Mouse (Mus musculus): ENCODE data around the gene Gm18336. TPM values are rescaled to one million over a fixed set of nuclear protein-coding genes. Genes with fewer than 3 reads are reported as not detected.

The Gm18336 gene
- total RNA-seq (2023), result not detected

GRCm38 (mm10) chrX:73398636-73399035, at the start of gene Gm18336:
Gm18336 (minus strand) TSS chrX:73398736.

GRCm38 (mm10) chrX:73435252-73435651, 36.7 kb upstream of the Gm18336 start, which contains the start of gene Trex2:
Trex2 (minus strand) TSS chrX:73435344.

GRCm38 (mm10) chrX:73410880-73411517, 12.5 kb upstream of the Gm18336 start, which contains the start of gene Zfp92:
Zfp92 (plus strand) TSS chrX:73411096.

Other genes with a start within 250 kb of the Gm18336 start
- gene Xlr5b, start 249.9 kb downstream of the Gm18336 start, total RNA-seq (2023), result not detected
- gene DXBay18, start 249.3 kb downstream of the Gm18336 start, total RNA-seq (2023), result 2.3 TPM
- not detected for gene Spin2d, start 221.7 kb downstream of the Gm18336 start, total RNA-seq (2023)
- gene Xlr3b, start 206.5 kb downstream of the Gm18336 start, total RNA-seq (2023), result 22.6 TPM
- 89.3 TPM for gene Xlr4b, start 184.4 kb downstream of the Gm18336 start, total RNA-seq (2023)
- gene F8a, start 170.4 kb downstream of the Gm18336 start, total RNA-seq (2023), result 13.8 TPM
- 51.9 TPM for gene Xlr4c, start 155.6 kb downstream of the Gm18336 start, total RNA-seq (2023)
- gene Xlr3c, start 133.3 kb downstream of the Gm18336 start, total RNA-seq (2023), result not detected
- not detected for gene Xlr5a, start 105.8 kb downstream of the Gm18336 start, total RNA-seq (2023)
- not detected for gene Xlr5c, start 105.8 kb downstream of the Gm18336 start, total RNA-seq (2023)
- gene Gm45015, start 61.9 kb downstream of the Gm18336 start, total RNA-seq (2023), result not detected
- gene Zfp275, start 56.1 kb downstream of the Gm18336 start, total RNA-seq (2023), result 40.1 TPM
- gene Zfp92, start 12.4 kb upstream of the Gm18336 start, total RNA-seq (2023), result not detected
- gene Trex2, start 36.6 kb upstream of the Gm18336 start, total RNA-seq (2023), result not detected
- 22.9 TPM for gene Haus7, start 60.3 kb upstream of the Gm18336 start, total RNA-seq (2023)
- 0.43 TPM for gene Bgn, start 84.9 kb upstream of the Gm18336 start, total RNA-seq (2023)
- not detected for gene Atp2b3, start 104.3 kb upstream of the Gm18336 start, total RNA-seq (2023)
- gene Dusp9, start 240.7 kb upstream of the Gm18336 start, total RNA-seq (2023), result 0.31 TPM

Measured in CD8-positive naive resting alpha-beta T cell, adult 57 days (primary cell).